Mouse (Mus musculus) heart, postnatal 0 days (tissue): ENCODE measurements around the gene Arhgef2.

Experiments
- CTCF ChIP-seq: IDR thresholded peaks from 2 replicates; pipeline ENCODE4 v1.5.1; 2016; ENCODE audit warnings: antibody characterized with exemption, control low read depth, low read depth
- EP300 ChIP-seq: IDR thresholded peaks from 2 replicates; pipeline ENCODE4 v1.6.1; 2016; ENCODE audit warnings: antibody characterized with exemption, low read depth

GRCm38 (mm10) chr3:88683814-88684213 is 78.0 kb downstream of the Arhgef2 start:
- TF ChIP-seq CTCF (no peak), EP300 (no peak)
